Mouse (Mus musculus) brain, embryonic 14.5 days (tissue): Measurements from ENCODE around the gene Tmem198. TPM values are rescaled to one million over a fixed set of nuclear protein-coding genes. Genes with fewer than 3 reads are reported as not detected.

Experiments used
- DNase-seq: peaks from one replicate; pipeline ENCODE4 v3.0.0-alpha.2; 2011; ENCODE audit warnings: low read depth
- CTCF ChIP-seq: fragments of 200-500 bp; IDR thresholded peaks from 2 replicates; pipeline ENCODE4 v1.5.1; 2012; ENCODE audit warnings: inconsistent platforms, mild to moderate bottlenecking, moderate library complexity, borderline replicate concordance; ENCODE audit not compliant: insufficient read depth, insufficient read length; ENCODE audit errors: extremely low read depth
- POLR2A ChIP-seq: fragments of 200-500 bp; IDR thresholded peaks from 2 replicates; pipeline ENCODE4 v1.6.1; 2012; ENCODE audit warnings: mild to moderate bottlenecking, inconsistent platforms, borderline replicate concordance; ENCODE audit not compliant: poor library complexity, insufficient read depth, insufficient read length, severe bottlenecking; ENCODE audit errors: extremely low read depth
- polyA plus RNA-seq: library from polyadenylated mRNA; depleted of rRNA; stranded (reverse); fragments of >200 nt; gene quantifications from 2 replicates; pipeline ENCODE4 v1.2.3, GENCODE M21; 2012

Tmem198 gene
- polyA plus RNA-seq, 1 experiment, result 46.9 TPM

DNA sequence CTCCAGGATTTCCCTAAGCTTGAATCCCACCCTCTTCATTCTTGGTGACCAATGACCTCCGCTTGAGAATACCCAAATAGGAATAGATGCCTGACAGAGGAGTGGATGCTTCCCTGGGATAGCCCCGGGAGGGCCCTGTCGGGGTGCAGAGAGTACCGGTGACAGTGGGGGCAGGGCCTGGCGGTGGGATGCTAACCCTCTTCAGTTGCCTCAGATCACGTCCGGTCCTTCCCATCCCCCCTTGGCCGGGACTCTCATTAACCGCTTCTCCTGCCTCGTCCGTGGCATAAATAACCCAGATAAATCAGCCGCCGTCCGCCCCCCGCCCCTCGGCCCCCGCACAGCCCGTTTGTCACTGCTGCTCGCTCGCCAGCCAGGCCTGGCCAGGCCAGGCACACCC, 32.7 kb upstream of the Tmem198 start:
- no peak for TF ChIP-seq CTCF
- TF ChIP-seq POLR2A, result no peak

DNA sequence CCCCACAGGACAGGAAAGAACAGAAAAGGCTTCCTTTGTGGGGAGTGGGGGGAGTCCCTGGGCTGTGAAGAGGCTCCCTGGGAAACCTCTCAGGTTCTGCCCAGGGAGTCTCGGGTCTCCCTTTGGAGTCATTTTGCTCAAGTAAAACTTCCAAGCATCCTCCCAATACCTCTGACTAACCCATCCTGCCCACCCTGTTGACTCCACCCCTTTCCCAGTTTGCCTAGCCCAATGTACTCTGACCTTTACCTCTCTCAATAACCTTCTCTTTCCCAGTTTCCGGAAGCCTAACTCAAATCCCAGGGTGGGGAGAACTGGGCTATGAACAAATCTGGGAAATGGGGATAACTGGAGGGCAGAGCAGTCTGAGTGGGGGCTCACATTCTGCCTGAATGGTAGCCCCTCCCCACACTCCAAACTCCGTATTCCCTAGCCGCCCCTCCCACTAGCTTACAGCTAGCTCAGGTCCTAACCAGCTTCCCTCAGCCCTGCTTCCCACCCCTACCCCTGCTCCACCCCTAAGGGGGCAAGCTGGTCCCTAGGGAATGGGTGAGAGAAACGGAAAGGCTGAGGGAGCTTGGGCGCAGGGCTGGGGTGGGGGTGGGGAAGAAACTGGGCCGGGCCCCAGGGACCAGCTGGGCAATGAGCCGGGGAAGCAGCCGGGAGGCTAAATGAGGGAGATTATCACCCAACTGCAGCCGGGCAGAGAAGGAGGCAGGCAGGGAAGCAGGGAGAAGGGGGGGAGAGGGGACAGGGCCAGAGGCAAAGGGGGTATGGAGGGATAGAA, 31.9 kb upstream of the Tmem198 start:
- DNase-seq, result peak; percentile 83
- TF ChIP-seq CTCF (no peak), POLR2A (no peak)

More for the DNA sequence above, 32.7 kb upstream of the Tmem198 start:
- peak; percentile 64 for DNase-seq

DNA sequence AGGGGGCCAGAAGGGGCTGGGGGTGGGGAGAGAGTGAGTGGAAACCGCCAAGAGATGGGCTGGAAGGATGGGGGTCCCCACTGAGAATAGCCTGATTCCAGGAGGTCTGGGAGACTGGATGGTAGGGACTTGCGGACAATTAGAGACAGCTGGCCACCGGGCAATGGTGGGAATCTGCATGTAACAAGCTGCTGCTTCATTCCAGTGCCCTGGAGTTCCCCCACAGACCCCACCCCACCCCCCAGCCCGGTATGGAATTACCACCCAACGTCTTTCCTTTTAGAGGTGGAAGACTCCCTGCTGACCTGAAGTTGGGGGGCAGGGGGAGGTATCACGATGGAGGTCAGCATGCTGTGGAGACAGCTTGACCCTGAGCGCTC, 31.3 kb upstream of the Tmem198 start:
- TF ChIP-seq CTCF, result no peak
- no peak for TF ChIP-seq POLR2A

DNA sequence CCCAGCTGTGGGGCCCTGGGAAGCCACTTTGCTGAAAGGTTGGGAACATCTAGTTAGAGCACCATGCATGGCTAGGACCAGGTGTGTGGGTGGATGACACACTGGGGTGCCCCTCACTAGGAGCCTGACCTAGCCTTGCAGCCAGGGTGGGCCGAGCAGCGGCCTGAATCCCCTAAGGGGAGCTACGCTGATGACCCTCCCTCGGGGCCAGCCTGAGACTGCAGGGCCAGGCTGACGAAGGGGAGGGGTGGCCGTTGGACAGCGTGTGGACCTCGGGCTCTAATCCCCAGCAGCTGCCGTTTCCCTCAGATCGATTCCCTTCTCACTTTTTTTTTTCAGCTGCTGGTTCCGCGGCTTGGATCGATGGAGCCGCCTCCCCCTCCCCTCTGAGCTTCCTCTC, 30.4 kb upstream of the Tmem198 start:
- no peak for DNase-seq
- TF ChIP-seq POLR2A (no peak), CTCF (no peak)

More for the DNA sequence above, 31.3 kb upstream of the Tmem198 start:
- DNase-seq, result no peak

GRCm38 (mm10) chr1:75449377-75450135, 29.8 kb upstream of the Tmem198 start:
- TF ChIP-seq CTCF (no peak), POLR2A (no peak)
- no peak for DNase-seq

DNA sequence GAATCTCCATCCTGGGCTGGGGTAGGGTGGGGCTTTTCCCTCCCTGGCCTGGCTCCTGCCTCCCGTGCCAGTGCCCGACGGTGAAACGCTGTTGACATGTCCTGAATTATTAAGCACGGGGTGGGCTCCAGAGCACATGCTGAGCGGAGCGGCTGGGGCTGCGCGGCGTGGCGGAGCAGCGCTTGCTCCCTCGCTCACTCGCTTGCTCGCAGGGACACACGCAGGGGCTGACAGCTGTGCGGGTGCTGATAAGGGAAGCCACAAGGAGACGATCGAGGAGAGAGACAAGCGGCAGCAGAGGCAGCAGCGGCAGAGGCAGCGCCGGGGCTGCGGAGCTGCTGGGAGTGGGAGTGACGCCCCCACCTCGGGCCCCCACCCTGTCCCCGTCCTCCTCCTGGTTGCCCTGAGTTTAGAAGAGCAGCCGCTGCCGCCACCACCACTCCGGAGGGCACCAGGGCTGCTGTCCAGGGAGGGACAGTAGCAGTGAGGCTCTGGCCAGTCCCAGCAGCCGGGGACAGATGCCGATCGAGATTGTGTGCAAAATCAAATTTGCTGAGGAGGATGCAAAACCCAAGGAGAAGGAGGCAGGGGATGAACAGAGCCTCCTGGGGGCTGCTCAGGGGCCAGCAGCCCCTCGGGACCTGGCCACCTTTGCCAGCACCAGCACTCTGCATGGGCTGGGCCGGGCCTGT, 28.9 kb upstream of the Tmem198 start, which contains the start of gene Asic4:
Gene Asic4 (plus strand): TSS at position 123 of the 692 bp plus-strand sequence.
- TF ChIP-seq CTCF (no peak), POLR2A (no peak)
- DNase-seq, result peak; percentile 77

DNA sequence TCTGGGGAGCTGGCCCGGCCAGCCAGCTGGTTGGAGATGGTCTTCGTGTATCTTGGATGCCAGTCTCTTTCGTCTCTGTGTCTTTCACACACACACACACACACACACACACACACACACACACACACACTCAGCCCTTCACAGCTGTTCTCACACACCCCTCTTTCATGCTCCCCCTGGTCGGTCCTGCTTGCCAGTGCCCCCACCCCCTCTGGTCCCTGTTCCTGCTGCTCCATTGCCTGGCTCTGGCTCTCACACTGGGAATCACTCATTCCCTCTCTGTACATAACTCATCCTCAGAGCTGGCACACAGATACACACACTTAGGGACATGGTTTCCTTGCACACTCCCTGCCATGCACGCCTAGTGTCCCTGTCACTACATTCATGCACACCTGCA, 27.4 kb upstream of the Tmem198 start:
- no peak for DNase-seq
- no peak for TF ChIP-seq CTCF
- no peak for TF ChIP-seq POLR2A

DNA sequence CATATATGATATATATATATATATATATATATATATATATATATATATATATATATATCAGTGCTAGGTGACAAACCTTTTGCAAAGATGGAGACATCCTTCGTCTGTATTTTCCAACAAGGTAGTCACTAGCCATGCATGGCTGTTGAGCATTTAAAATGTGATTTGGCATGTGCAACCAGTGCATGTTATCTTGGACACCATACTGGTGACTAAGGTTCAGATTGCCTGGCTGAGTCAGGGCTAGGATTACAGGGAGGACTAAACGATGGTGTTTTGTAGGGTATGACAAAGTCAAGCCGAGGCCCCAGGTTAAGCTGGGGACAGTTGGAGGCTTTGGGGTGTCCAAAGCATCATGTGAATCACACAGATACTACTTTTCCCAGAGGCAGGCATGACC, 23.9 kb upstream of the Tmem198 start:
- TF ChIP-seq POLR2A (no peak), CTCF (no peak)
- no peak for DNase-seq

DNA sequence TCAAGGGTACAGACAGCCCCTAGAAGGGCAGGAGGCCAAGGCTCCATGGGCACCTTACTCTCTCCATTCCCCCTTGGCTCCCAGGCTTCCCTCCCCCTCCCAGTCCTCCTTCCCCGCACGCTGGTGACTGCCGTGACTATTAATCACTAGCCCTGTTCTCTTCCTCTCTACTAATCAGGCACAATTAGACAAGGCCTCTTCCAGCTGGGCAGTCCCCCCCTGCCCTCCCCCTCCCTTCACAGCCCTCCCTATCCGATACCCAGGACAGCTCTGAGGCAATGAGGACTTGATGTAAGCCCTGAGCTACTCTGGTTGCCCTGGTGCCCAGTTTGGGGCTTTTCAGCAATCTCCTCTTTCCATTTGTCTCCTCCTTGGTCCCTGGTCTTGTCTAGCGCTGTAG, 23.4 kb upstream of the Tmem198 start:
- peak; percentile 78 for DNase-seq
- no peak for TF ChIP-seq CTCF
- no peak for TF ChIP-seq POLR2A

DNA sequence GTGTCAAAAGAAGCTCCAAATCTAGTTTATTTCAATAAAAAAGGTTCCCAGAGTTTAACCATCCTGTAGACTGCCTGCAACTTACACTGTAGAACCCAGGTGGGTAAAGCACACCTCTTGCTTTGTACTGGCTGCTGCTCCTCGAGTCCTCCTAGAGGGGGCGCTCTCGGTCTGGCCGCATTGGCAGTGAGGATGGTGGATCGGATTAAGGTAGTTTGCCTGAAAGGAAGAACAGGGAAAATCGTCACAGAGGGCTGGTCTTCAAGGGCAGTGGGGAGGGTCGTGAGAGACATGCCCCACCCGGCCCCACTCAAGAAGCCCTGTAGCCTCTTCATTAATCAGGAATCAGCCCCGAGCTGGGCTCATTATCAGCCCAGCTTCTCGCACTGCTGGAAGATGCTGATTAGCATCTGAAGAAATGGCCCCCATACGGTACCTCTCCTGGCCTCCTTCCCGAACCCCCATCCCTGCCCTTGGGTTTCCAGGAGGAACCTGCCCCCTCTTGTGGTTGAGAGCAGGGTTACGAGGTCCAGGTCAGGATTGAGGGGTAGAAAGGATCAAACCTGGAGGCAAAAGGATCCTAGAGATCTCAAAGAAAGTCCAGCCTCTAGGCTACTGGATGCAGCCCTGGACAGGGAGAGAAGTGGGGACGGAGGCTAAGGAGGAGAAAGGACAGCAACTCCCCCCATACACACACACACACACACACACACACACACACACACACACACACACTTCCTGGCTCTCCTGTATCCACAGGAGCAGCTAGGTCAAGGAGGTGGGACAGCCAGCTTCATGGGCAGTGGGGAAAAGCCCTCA, 22.4 kb upstream of the Tmem198 start:
- DNase-seq, result peak; percentile 58

More for the DNA sequence above, 22.4 kb upstream of the Tmem198 start:
- TF ChIP-seq CTCF (peak; percentile 63), POLR2A (no peak)
